Mouse (Mus musculus) testis, adult 2 months (tissue): ENCODE measurements around the gene Olfr150. TPM values are rescaled to one million over a fixed set of nuclear protein-coding genes. Genes with fewer than 3 reads are reported as not detected.

ENCODE experiments used
- H3K27ac ChIP-seq: fragments of 200-500 bp; 2 replicates; pipeline ENCODE4 v1.5.1; 2012; ENCODE audit warnings: low read depth, low read length; ENCODE audit not compliant: control insufficient read depth, insufficient read depth
- H3K27me3 ChIP-seq: fragments of 200-500 bp; 2 replicates; pipeline ENCODE4 v1.6.1; 2012; ENCODE audit warnings: mild to moderate bottlenecking, low read length, moderate library complexity; ENCODE audit not compliant: control insufficient read depth, insufficient read depth
- H3K36me3 ChIP-seq: fragments of 200-500 bp; 2 replicates; pipeline ENCODE4 v1.6.1; 2012; ENCODE audit warnings: mild to moderate bottlenecking, low read length; ENCODE audit not compliant: control insufficient read depth, insufficient read depth
- H3K4me1 ChIP-seq: fragments of 200-500 bp; 2 replicates; pipeline ENCODE4 v1.6.1; 2012; ENCODE audit warnings: low read length; ENCODE audit not compliant: control insufficient read depth, insufficient read depth
- H3K4me3 ChIP-seq: fragments of 200-500 bp; 2 replicates; pipeline ENCODE4 v1.5.1; 2012; ENCODE audit warnings: low read depth, mild to moderate bottlenecking, low read length, moderate library complexity, mixed read lengths; ENCODE audit not compliant: control insufficient read depth
- CTCF ChIP-seq: fragments of 200-500 bp; IDR thresholded peaks from 2 replicates; pipeline ENCODE4 v1.5.1; 2012; ENCODE audit warnings: low read depth, mild to moderate bottlenecking, inconsistent platforms, low read length, moderate library complexity; ENCODE audit not compliant: control insufficient read depth, insufficient read depth, insufficient replicate concordance
- POLR2A ChIP-seq: fragments of 200-500 bp; IDR thresholded peaks from 2 replicates; pipeline ENCODE4 v1.6.1; 2012; ENCODE audit warnings: low read depth, mild to moderate bottlenecking, inconsistent platforms, low read length, moderate library complexity; ENCODE audit not compliant: control insufficient read depth
- polyA plus RNA-seq: library from polyadenylated mRNA; depleted of rRNA; stranded (reverse); fragments of >200 nt; gene quantifications from 2 replicates; pipeline ENCODE4 v1.2.3, GENCODE M21; 2012; rRNA removed

Olfr150 gene
- polyA plus RNA-seq, 1 experiment: not detected

GRCm38 (mm10) chr9:39783153-39783552 lies 52.4 kb downstream of the Olfr150 start, which contains the start of gene Olfr968:
TSS of gene Olfr968 (minus strand) at chr9:39783253.
- H3K4me1 ChIP-seq: no peaks in the 10 kb centered on the region
- TF ChIP-seq CTCF (no peak), POLR2A (no peak)
- no peaks in the 10 kb centered on the region for H3K27me3 ChIP-seq
- no peak within 1 kb of the TSS for H3K4me3 ChIP-seq
- H3K27ac ChIP-seq: no peak within 1 kb of the TSS
- no peaks in the 10 kb centered on the region for H3K36me3 ChIP-seq

Other genes with a start within 250 kb of the Olfr150 start
- not detected in 2 replicates for gene Olfr44, start 237.0 kb upstream of the Olfr150 start, polyA plus RNA-seq
- gene Olfr957, start 215.2 kb upstream of the Olfr150 start, polyA plus RNA-seq: not detected in 2 replicates
- gene Olfr958, start 176.9 kb upstream of the Olfr150 start, polyA plus RNA-seq: not detected in 2 replicates
- gene Olfr959, start 155.4 kb upstream of the Olfr150 start, polyA plus RNA-seq: not detected in 2 replicates
- gene AW551984, start 126.6 kb upstream of the Olfr150 start, polyA plus RNA-seq: 0.05 and 0.13 TPM in 2 replicates
- gene Olfr148, start 120.3 kb upstream of the Olfr150 start, polyA plus RNA-seq: not detected in 2 replicates
- gene Olfr960, start 109.6 kb upstream of the Olfr150 start, polyA plus RNA-seq: not detected in 2 replicates
- 0.10 TPM in 1 of 2 replicates, not detected in the other for gene Olfr961, start 85.9 kb upstream of the Olfr150 start, polyA plus RNA-seq
- gene Olfr963, start 63.8 kb upstream of the Olfr150 start, polyA plus RNA-seq: not detected in 2 replicates
- gene Olfr149, start 23.9 kb upstream of the Olfr150 start, polyA plus RNA-seq: not detected in 2 replicates
- not detected in 2 replicates for gene Olfr965, start 19.6 kb upstream of the Olfr150 start, polyA plus RNA-seq
- not detected in 2 replicates for gene Olfr967, start 15.3 kb downstream of the Olfr150 start, polyA plus RNA-seq
- not detected in 2 replicates for gene Olfr968, start 52.3 kb downstream of the Olfr150 start, polyA plus RNA-seq
- not detected in 2 replicates for gene Olfr969, start 60.0 kb downstream of the Olfr150 start, polyA plus RNA-seq
- gene Olfr970, start 77.9 kb downstream of the Olfr150 start, polyA plus RNA-seq: not detected in 2 replicates
- not detected in 2 replicates for gene Olfr971, start 105.9 kb downstream of the Olfr150 start, polyA plus RNA-seq
- gene Olfr972, start 135.4 kb downstream of the Olfr150 start, polyA plus RNA-seq: not detected in 2 replicates
- gene Olfr229, start 176.4 kb downstream of the Olfr150 start, polyA plus RNA-seq: not detected in 2 replicates
- not detected in 2 replicates for gene Olfr974, start 206.5 kb downstream of the Olfr150 start, polyA plus RNA-seq
- 0.79 and 1.0 TPM in 2 replicates for gene Olfr975, start 221.1 kb downstream of the Olfr150 start, polyA plus RNA-seq
- 0.52 and 0.57 TPM in 2 replicates for gene Olfr976, start 230.2 kb downstream of the Olfr150 start, polyA plus RNA-seq